ENCODE assay signal across 13 mouse cellular contexts in genomic region chr5:32104119-32104990, GRCm38 (mm10). TPM values are rescaled to one million over a fixed set of nuclear protein-coding genes. Genes with fewer than 3 reads are reported as not detected.
DNase-seq lines count a peak whose midpoint lies in the region; ATAC-seq and TF ChIP-seq lines count a peak whose summit lies in the region.
"Had no signal": no experiment of that assay in that cellular context is flagged by ENCODE, and none has a peak within 500 bp of the region (broad histone marks: within the 10 kb centered on the region; RNA-seq: fewer than 3 reads in every experiment).

No protein-coding gene starts in this region.

- H3K36me3 ChIP-seq in hindbrain, embryonic 11.5 days (ENCODE audit: control insufficient read depth, insufficient read depth, low read length): no peaks in the 10 kb centered on the region
- H3K36me3 ChIP-seq: embryonic facial prominence, embryonic 12.5 days; heart, embryonic 15.5 days; limb, embryonic 12.5 days had no signal

- no peak for TF ChIP-seq POLR2A in lung, adult 2 months (IDR thresholded peaks at IDR 0.05; ENCODE audit: borderline replicate concordance, extremely low read depth, low read depth, low read length)
- TF ChIP-seq POLR2A in cerebellum, adult 2 months (IDR thresholded peaks at IDR 0.05; ENCODE audit: borderline replicate concordance, insufficient read depth, low read length): no peak

- WGBS in lung, adult 2 months: 77% methylated on average over 12 of the region's 12 CpGs
- 53% methylated on average over 12 of the region's 12 CpGs for WGBS in cerebellum, adult 2 months
- 87% methylated on average over 12 of the region's 12 CpGs for WGBS in hindbrain, embryonic 11.5 days

- H3K4me3 ChIP-seq in lung, adult 2 months (replicated peaks; ENCODE audit: extremely low read depth, low read depth, low read length): no peak overlapping the region
- no peak overlapping the region for H3K4me3 ChIP-seq in cerebellum, adult 2 months (replicated peaks; ENCODE audit: insufficient read depth, low read depth, low read length)
- H3K4me3 ChIP-seq in hindbrain, embryonic 11.5 days (ENCODE audit: low read depth, low read length): no peak overlapping the region
- H3K4me3 ChIP-seq: embryonic facial prominence, embryonic 12.5 days; heart, embryonic 15.5 days; limb, embryonic 12.5 days had no signal

- no peak overlapping the region for H3K4me2 ChIP-seq in hindbrain, embryonic 11.5 days (replicated peaks; ENCODE audit: low read depth, low read length)
- H3K4me2 ChIP-seq: embryonic facial prominence, embryonic 12.5 days; heart, embryonic 15.5 days; limb, embryonic 12.5 days had no signal

- no peak overlapping the region for H3K9ac ChIP-seq in hindbrain, embryonic 11.5 days (ENCODE audit: low read depth, low read length)
- H3K9ac ChIP-seq: embryonic facial prominence, embryonic 12.5 days; heart, embryonic 15.5 days; limb, embryonic 12.5 days had no signal

- H3K27me3 ChIP-seq in cerebellum, adult 2 months (ENCODE audit: control insufficient read depth, insufficient read depth, low read length): no peaks in the 10 kb centered on the region
- H3K27me3 ChIP-seq in hindbrain, embryonic 11.5 days (ENCODE audit: control insufficient read depth, insufficient read depth, low read length): no peaks in the 10 kb centered on the region
- H3K27me3 ChIP-seq: embryonic facial prominence, embryonic 12.5 days; heart, embryonic 15.5 days; limb, embryonic 12.5 days had no signal

- no peak overlapping the region; the same call in 1 of the 2 replicates for H3K27ac ChIP-seq in cerebellum, adult 2 months (ENCODE audit: insufficient read depth, low read length)
- no peak overlapping the region for H3K27ac ChIP-seq in hindbrain, embryonic 11.5 days (ENCODE audit: low read depth, low read length)
- H3K27ac ChIP-seq: embryonic facial prominence, embryonic 12.5 days; heart, embryonic 15.5 days; limb, embryonic 12.5 days had no signal

- TF ChIP-seq CTCF in lung, adult 2 months (IDR thresholded peaks at IDR 0.05; ENCODE audit: insufficient read depth, low read length): no peak
- TF ChIP-seq CTCF in cerebellum, adult 2 months (IDR thresholded peaks at IDR 0.05; ENCODE audit: borderline replicate concordance, insufficient read depth, low read depth, low read length): no peak

- peak; percentile 52 for DNase-seq in lung, postnatal 36 days
- DNase-seq in lung, adult 2 months: no peak
- peak; percentile 70 to 81 for DNase-seq in cerebellum, adult 2 months
- peak; percentile 49 to 50 for DNase-seq in thymus, postnatal 36 days
- no peak for DNase-seq in hindbrain, embryonic 11.5 days (ENCODE audit: low spot score)
- no peak for DNase-seq in urinary bladder, postnatal 25 days (ENCODE audit: low spot score)
- DNase-seq in ovary, postnatal 10 days (ENCODE audit: low spot score): no peak
- DNase-seq: adrenal gland, adult 8-10 months; kidney, postnatal 10 days had no signal

- ATAC-seq in megakaryocyte progenitor cell, adult 5-6 weeks (replicated peaks; ENCODE audit: poor library complexity): peak; percentile 75
- ATAC-seq in hindbrain, embryonic 11.5 days (ENCODE audit: low FRiP score): no peak

- H3K4me1 ChIP-seq in lung, adult 2 months (ENCODE audit: control insufficient read depth, insufficient read depth, low read length): no peaks in the 10 kb centered on the region
- peaks cover 42% of the 10 kb centered on the region for H3K4me1 ChIP-seq in cerebellum, adult 2 months (ENCODE audit: control insufficient read depth, insufficient read depth, low read length)
- no peaks in the 10 kb centered on the region for H3K4me1 ChIP-seq in hindbrain, embryonic 11.5 days (replicated peaks; ENCODE audit: control insufficient read depth, insufficient read depth, low read length)

- H3K9me3 ChIP-seq in hindbrain, embryonic 11.5 days (ENCODE audit: control insufficient read depth, low read length): no peaks in the 10 kb centered on the region
- H3K9me3 ChIP-seq: embryonic facial prominence, embryonic 12.5 days; heart, embryonic 15.5 days; limb, embryonic 12.5 days had no signal

RNA-seq across cellular contexts. Expression of gene Fosl2, which starts 31.2 kb away (rescaled TPM):
- polyA plus RNA-seq in lung, adult 2 months (2012; rRNA removed): 22.6 and 25.2 TPM in 2 replicates
- polyA plus RNA-seq in cerebellum, adult 2 months (2012; rRNA removed): 2.8 and 3.5 TPM in 2 replicates
- 20.8 and 25.2 TPM in 2 replicates for total RNA-seq in megakaryocyte progenitor cell, adult 5-6 weeks (2015)
- 11.7 and 12.1 TPM in 2 replicates for total RNA-seq in megakaryocyte progenitor cell, adult 5-6 weeks (2017)
- 0.67 and 1.1 TPM in 2 replicates for polyA plus RNA-seq in hindbrain, embryonic 11.5 days (2014; fragmentation: Nextera tagmentation; extraction: Ambion mirVana)

Comparison
In these comparisons a context has a peak if more than half of its experiments do, and no peak if none do; other contexts are left out.
1. DNase-seq: peak in lung, postnatal 36 days (single experiment), cerebellum, adult 2 months (2 of 2) and thymus, postnatal 36 days (2 of 2); none in lung, adult 2 months (single experiment), hindbrain, embryonic 11.5 days (single experiment), urinary bladder, postnatal 25 days (single experiment) and ovary, postnatal 10 days (single experiment).